Mouse (Mus musculus): ENCODE measurements around the gene Ajap1.
A peak's percentile ranks its signal among the peaks of the same experiment; 100 is the strongest.

The Ajap1 gene

DNA sequence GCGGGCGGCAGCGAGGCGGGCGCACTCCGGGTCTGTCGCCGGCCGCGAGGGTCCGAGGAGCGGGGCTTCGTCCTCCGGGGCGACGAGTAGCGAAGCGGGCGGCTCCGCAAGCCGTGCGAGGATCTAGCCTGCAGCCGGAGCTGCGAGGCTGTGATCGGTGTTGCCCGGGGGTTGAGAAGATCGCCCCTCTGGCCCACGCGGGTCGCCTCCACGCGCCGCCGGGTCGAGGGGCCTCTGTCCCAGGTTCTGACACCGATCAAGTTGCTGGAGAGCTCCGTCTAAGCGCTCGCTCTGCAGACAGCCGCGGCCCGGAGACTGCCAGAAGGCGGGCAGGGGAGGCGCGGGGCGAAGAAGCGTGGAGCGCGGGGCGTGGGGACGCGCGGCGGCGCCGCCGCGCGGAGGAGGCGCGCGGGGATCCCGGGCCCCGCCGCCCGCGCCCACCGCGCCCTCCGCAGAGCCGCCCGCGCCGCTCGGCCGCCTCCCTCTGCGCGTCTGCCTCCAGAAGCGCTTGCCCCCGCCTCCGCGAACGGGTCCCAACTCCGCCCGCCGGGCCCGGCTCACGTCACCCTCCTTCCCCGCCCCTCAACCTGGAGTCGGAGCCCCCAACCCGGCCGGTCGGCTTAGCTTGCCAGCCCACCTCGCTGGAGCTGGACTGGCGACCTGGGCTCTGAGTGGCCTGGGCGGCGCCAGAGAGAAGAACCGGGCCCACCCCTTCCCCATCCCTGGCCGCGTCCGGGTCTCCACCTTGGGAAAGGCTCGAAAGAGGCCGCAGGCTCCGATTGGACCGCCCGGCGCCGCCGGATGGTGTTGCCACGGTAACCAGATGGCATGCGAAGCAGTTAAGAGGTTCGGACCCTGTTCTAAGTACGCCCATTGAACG lies at the start of gene Ajap1:
TSS of gene Ajap1 (minus strand) at position 353 of the 880 bp plus-strand sequence.
- peak; percentile 76 for DNase-seq (ENCODE audit: extremely low spot score, low spot score)

DNA sequence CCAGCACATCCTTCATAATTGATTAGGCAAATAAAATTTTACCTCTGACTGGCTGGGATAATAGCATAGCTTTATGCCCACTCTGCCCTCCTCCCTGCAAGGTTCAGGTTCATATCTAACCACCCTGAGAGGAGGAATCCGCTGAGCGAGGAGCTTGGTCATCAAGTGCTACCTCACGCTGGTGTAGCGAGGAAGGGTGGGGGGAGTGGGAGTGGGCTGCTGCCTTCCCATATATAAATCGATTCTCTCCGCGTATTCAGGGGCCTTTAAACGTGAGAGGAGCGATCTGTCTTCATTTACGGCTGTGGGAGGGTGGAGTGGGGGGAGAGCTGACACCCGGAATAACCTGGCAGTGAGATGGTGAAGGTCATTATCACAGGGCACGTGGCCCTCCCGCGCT lies 47.9 kb upstream of the Ajap1 start:
- DNase-seq (ENCODE audit: extremely low spot score, low spot score), result no peak

DNA sequence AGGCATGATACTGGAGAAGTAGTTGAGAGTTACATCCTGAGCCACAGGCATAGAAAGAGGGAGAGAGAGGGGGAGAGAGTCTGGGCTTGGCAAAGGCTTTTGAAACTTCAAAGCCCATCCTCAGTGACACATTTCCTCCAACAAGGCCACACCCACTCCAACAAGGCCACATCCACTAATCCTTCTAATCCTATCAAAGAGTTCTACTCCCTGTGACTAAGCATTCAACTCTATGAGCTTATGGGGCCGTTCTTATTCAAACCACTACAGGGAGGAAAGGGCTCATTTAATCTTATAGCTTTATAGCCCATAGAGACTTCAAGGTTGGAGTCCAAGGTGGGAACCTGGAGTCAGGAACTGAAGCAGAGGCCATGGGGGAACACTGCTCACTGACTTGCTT lies 39.0 kb upstream of the Ajap1 start:
- no peak for DNase-seq (ENCODE audit: extremely low spot score, low spot score)

GRCm38 (mm10) chr4:153519888-153520287 lies 37.3 kb upstream of the Ajap1 start:
- no peak for DNase-seq (ENCODE audit: extremely low spot score, low spot score)

DNA sequence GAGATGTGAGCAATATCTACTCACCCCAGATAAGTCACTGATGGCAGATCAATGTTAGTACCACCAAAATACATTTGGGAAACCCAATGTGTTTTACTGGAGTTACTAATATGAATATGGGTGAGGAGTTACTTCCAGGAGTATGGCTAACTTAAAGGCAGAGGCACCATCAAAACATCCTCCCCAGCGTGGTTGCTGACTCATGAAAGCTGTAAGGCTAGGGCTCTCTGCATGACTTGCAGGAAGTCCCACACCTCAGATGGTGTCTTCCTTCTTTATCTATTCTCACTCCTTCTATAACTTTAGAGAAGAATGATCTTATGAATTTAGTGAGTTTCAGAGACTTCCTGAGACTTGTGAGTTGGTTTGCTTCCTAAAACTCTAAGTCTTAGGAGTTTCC lies 36.7 kb upstream of the Ajap1 start:
- no peak for DNase-seq (ENCODE audit: extremely low spot score, low spot score)

DNA sequence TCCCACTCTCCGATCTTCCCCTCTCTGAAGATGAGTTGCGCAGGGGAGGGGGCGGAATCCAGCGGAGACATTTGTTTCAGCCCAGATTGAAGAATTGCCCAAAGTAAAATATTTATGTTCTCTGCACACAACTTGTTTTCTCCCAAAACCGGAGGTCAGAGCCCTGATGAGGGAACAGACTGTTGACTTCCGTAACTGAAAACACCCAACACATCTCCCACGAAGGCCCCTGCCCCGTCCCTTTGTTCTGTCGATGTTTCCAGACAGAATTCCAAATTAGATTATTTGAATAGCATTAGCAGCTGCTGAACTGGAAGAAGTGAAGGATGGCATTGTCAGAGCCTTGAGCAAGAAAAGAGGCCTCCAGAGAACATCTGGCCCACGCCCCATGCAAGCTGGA lies 33.2 kb upstream of the Ajap1 start:
- no peak for DNase-seq (ENCODE audit: extremely low spot score, low spot score)

DNA sequence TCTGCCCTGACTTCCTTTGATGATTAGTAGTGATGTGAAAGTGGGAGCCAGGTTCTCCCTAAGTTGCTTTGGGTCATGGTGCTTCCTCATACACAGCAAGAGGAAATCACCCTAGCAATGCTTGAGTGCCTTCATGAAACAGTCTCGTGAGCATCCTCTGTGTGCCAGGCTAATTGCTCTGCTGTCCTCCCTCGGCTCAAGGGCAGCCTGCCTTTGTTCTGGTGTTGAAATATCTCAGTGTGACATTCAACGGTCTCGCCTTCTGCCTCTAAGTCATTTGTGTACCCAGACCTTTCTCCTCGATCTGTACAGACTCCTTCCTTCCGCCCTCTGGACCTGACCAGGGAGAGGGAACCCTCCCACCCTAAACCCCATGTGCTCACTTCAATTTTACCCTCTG lies 31.5 kb upstream of the Ajap1 start:
- no peak for DNase-seq (ENCODE audit: extremely low spot score, low spot score)

DNA sequence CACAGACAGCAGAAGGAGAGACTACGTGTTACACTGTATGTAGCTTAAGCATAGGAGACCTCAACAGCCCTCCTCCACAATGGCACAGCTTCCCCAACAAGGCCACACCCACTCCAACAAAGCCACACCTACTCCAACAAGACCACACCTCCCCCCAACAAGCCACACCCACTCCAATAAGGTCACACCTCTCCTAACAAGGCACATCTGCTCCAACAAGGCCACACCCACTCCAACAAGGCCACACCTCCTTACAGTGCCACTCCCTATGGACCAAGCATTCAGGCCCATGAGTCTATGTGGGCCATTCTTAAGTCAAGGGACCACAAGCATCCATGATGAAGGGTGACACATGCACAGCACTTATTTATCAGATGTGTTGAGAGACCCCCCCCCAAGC lies 28.9 kb upstream of the Ajap1 start:
- no peak for DNase-seq (ENCODE audit: extremely low spot score, low spot score)

DNA sequence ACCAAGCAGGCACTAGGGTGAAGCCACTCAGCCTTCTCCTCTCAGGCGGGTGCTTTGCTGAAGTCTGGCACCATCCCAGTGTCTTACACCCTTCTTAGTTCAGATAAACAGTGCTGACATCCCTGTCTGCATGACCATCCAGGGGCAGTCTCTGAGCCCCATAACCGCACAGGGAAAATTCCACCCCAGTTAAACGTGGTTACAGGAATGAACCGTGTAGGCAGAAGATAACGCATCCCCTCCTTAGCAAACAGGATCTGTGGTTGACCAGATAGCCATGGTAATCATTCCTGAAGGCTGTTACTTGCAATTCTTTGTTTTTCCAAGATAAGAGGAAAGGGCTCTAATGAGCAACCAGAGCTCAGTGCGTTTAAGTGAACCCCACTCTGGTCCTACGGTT lies 19.3 kb upstream of the Ajap1 start:
- DNase-seq (ENCODE audit: extremely low spot score, low spot score), result no peak

DNA sequence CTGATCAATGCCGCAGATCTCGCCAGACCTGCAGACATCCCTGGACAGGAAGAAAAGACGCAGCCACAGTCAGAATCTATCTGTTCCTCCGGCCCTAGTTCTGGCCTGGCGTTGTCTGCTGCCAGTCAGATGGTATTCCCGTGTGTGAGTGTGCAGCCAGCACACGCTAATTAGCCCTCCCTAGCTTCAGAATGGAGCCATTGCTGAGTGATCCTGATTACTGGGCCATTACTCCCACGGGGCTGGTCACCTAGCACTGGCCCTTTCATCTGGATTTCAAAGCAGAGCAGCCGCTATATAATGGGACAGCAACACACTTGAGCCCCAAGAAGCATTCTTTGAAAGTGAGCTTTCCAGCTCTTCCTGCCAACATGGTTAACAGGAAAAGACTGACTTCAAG lies 9.8 kb upstream of the Ajap1 start:
- DNase-seq (ENCODE audit: extremely low spot score, low spot score), result no peak

DNA sequence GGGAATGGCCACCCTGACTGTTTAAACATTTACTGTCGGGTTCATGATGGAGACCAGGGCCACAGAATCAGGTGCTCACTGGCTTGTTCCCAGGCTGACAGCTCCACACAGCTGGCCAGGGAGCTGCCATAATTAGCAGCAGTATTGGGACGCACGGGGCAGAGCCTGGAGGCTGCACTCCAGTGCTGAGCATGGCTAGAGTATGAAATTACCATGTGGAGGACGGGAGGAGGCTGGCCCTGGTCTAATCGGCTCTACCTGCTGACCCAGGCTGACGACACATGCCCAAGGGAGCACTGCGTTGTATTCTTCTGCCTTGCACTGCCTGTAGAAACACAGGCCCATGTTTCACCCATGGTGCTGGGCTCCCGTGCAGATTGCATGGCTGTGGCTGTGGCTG lies 6.5 kb upstream of the Ajap1 start:
- no peak for DNase-seq (ENCODE audit: extremely low spot score, low spot score)

DNA sequence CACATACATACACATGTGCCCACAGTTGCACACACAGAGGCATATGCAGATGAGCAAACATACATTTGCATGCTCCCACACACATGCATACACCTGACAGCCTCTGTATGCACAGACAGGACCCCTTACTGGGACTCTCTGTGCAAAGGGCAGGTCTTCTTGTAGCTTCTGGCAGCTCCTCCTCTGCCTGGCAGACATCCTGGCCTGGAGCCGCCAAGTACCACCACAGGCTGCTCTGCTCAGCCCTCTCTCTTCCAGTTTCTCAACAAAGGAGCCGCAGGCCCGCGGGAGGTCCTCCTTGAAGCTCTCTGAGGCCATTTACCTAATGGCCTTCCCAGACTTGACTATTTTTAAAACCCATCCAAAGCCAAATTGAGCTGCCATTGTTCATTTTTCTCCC lies 3.3 kb upstream of the Ajap1 start:
- DNase-seq (ENCODE audit: extremely low spot score, low spot score), result no peak

DNA sequence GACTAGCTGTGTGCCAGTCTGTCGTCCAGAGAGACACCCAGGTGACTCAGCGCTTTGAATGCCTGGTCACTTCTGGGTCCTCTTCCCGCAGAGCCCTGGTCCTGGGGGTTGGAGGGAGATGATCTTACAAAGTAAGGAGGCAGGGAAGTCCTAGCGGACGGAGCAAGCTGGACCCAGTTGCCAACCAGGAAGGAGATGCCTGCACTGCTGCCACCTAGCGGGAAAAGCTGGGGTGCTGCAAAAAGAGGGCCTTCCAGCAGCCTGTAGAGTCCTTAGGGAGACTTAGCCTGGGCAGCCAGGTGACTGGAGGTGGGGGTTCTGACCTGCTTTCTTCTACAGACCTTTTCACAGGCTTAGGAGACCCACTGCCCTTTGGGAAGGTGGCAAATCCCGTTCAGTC lies 1.8 kb upstream of the Ajap1 start:
- DNase-seq (ENCODE audit: extremely low spot score, low spot score), result peak; percentile 89

DNA sequence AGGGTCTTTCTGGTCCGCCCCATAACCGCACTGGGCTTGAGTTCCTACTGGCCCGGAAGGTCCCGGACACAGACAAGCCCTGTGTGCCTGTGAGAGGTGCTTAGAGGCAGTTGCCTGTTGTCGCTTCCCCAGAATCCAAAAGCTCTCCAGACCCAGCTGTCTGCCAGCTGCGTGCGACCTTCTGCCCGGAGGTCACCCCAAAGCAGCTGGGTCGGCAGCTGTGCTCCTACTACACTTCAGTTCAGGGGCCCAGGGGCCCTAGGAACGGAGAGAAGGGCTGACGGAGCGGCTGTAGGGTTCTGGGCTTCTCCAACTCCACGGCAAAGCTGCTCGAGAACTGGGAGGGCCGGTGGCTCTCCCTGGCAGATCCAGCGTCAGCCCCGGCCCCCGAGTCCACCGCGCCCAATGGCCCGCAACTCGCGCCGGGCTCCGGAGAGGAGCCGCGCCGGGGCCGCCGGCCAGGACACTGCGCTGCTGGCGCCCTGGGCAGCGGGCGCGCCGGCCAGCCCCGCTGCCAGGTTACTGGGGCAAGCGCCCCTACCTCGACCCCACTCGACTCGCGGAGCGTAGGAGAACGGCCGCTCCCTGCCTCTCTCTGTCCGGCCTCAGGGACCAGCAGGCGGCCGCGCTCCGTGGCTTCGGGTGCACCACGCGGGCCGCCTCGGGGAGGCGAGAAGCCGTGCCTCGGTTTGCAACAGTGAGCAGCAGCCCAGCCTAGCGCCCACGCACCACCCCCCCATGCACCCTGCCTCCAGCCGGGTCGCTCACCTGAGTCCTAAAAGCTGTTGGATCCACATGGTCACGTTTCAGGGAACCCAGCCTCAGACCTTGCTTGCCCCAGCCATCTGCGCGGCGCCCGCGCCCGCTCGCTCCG lies 1.0 kb downstream of the Ajap1 start:
- DNase-seq (ENCODE audit: extremely low spot score, low spot score), result peak; percentile 61

DNA sequence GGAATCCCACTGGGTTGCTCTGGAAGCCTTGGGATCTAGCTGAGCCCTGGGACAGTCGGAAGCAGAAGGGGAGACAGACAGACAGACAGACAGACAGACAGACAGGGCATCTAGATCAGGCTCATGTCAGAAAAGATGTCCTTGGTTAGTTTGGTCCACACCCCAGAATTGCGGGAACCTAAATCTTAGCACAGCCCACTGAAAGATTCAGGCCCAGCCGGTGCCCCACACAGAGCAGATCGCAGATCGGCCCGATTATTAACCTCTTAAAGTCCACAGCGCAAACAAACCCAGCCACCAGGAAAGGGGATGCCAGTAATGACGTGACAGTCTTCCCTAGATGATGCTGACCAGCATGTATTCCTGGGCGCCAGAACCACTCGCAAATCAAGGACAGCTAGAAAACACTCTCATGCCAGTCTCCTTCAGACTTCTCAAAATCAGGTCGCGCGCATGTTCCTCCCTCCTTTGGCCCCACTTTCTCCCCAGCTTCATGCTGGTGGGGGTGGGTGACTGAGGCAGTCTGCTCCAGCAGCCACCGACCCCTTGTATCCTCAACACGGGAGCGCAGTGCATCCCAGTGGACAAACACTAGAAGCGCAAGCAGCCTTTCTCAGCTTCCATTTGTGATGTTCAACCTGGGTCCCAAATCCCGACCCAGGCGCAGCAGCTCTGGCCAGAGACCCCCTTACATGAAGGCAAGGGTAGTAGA lies 1.9 kb downstream of the Ajap1 start:
- DNase-seq (ENCODE audit: extremely low spot score, low spot score), result peak; percentile 74

GRCm38 (mm10) chr4:153479144-153479543 lies 3.5 kb downstream of the Ajap1 start:
- peak; percentile 36 for DNase-seq (ENCODE audit: extremely low spot score, low spot score)

- DNase-seq (ENCODE audit: extremely low spot score, low spot score), result no peak
These were observed 8.9 kb downstream of the Ajap1 start for GRCm38 (mm10) chr4:153473480-153474252.

DNA sequence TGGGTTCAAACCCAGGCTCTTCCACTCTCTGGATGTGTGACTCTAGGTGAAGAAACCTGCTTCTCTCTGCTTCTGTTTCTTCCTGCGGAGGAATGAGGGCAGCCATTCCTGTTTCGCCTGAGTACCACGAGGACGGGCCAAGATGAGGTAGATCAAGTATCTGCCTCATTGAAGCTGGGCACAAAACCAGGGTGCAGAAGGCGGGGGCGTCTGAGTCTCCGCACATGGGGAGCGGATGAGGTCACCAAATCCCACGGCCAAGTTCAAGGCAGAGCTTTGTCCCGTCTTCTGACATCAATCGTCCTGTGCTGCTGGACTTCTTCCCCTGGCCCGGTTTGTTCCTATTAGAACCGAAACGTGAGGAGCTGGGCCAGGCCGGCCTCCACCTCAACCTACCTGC lies 12.9 kb downstream of the Ajap1 start:
- no peak for DNase-seq (ENCODE audit: extremely low spot score, low spot score)

- no peak for DNase-seq (ENCODE audit: extremely low spot score, low spot score)
These were observed 22.7 kb downstream of the Ajap1 start for GRCm38 (mm10) chr4:153459934-153460333.

DNA sequence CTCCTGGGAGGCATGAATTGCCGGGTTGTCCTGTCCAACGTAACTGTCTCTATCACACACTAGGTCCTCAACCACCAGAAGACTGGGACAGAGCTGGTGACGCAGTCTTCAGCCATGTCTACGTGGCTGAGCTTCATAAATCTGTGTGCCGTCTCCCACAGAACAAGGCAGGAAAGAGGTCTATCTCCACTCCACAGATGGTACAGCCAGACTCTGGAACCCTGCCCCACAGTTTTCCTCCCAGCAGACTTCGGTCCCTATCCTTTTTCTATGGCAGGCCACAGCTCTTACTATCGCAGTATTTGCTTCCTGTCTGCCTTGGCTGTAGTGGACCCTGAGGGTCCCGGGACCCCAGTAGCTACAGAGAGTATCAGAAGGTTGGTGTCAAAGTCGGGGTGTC lies 23.1 kb downstream of the Ajap1 start:
- no peak for DNase-seq (ENCODE audit: extremely low spot score, low spot score)

GRCm38 (mm10) chr4:153458821-153459220 lies 23.8 kb downstream of the Ajap1 start:
- no peak for DNase-seq (ENCODE audit: extremely low spot score, low spot score)

Measured in neural tube, embryonic 10.5 days (tissue).